Mouse (Mus musculus) granulocyte monocyte progenitor cell, adult 5-6 weeks (primary cell): Measurements from ENCODE around the gene Ush2a. TPM values are rescaled to one million over a fixed set of nuclear protein-coding genes. Genes with fewer than 3 reads are reported as not detected.

Experiments
- ATAC-seq: replicated peaks from 2 replicates; pipeline ENCODE4 v1.8.0; 2016; ENCODE audit warnings: mild to moderate bottlenecking, moderate TSS enrichment, inconsistent platforms; ENCODE audit not compliant: poor library complexity, severe bottlenecking
- total RNA-seq, 2 experiments: library from RNA; stranded (forward) in 1 of 2; stranded (reverse) in 1 of 2; fragments of 200-712, 200-1000 nt in 1 of 2; fragments of >200 nt in 1 of 2; fragmentation: Nextera tagmentation in 1 of 2; gene quantifications; 2 replicates each; pipeline ENCODE4 v1.2.3; 2014 to 2017

Gene Ush2a
- total RNA-seq, 2 experiments from 2014 or later = not detected

DNA sequence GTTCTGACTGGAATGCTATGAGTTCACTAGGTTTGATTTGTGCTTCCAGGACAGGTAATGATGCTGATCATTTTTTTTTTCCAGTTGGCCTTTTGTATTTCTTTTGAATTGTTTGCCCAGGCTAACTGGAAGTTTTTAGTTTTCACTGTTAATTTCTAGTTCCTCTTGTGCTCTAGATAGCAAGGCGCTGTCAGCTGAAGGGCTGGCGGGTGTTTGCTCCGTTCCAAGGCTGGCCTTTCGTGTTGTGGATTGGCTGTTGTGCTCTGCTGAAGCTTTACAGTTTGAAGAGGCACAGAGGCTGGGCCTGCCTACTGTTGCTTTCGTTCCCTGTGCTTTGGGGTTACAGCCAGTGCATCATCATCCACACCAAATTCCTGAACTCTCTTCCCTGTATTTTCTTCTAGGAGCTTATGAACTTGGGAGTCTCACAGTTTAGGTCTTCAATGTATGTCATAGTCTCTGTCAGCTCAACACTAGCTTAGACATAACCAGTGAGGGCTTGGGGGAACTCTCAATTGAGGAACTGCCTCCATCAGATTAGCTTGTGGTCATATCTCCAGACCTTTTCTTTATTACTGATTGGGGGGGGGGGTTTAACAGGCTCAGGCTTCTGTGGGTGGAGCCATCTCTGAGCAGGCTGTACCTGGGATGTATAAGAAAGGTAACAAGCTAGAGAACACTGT is 575.9 kb downstream of the Ush2a start:
- no peak for ATAC-seq

DNA sequence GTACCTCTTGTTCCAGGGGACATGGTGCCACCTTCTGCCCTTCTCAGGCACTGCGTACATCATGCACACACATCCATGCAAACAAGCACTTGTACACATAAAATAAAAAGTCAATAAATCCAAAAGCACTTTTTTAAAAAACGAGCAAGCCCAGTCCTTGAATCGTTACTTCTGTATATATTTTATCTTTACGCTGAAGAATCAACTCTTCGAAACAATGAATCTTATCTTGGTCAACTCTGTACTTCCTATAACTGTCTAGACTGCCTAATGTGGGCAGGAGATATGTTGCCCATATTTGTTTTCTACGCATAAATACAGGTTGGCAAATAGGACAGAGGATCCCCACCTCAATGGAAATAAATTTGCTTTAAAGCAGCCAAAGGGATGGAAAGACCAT is 585.4 kb downstream of the Ush2a start:
- ATAC-seq = no peak

DNA sequence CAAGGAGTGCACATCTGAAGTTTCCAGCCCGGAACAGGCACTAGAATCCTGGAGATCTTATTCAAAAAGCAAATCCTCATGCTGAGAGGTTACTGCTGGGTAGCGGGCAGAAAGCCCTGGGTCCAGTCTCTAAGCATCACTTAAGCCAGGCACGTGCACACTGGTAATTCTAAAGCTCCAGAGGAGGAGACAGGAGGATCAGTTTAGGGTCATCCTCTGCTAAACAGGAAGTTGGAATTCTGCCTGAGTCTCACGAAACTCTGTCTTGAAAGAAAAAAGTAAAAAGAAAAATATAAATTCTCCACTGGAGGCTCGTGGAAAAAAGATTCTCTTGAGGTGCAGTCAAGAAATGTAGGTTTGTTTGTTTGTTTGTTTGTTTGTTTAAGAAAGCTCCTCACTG is 591.0 kb downstream of the Ush2a start:
- ATAC-seq = no peak

DNA sequence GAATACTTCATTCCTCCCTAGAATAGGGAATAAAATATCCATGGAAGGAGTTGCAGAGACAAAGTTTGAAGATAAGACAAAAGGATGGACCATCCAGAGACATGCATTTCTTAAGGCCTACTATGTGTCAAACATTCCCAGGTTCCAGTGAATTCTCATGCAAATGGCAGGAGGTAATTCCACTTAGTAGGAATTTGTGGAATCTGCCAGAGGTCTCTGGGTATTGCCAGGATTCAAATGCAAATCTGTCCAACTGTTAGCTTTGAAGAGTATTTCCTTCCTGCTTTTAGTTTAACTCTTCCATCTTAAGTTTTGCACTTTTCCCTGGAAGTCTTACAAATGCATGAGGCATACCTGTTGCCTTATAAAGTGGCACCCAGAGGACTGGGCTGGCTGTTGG is 592.4 kb downstream of the Ush2a start:
- ATAC-seq = no peak

DNA sequence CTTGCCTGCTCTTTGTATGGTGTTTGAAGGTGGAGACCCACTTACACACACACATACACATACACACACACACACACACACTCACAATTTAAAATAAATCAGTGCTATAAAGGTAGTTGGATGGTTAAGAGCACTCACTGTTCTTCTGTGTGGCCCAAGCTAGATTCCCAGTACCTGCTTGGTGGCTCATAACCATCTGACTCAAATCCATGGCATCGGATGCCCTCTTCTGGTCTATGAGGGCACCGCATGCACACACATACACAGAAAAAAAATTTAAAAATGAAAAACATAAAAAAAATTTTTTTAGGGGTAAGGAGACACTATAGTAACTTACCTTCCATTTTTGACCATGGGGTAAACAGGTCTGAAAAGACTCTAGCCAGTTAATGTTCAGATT is 593.2 kb downstream of the Ush2a start:
- ATAC-seq = no peak

DNA sequence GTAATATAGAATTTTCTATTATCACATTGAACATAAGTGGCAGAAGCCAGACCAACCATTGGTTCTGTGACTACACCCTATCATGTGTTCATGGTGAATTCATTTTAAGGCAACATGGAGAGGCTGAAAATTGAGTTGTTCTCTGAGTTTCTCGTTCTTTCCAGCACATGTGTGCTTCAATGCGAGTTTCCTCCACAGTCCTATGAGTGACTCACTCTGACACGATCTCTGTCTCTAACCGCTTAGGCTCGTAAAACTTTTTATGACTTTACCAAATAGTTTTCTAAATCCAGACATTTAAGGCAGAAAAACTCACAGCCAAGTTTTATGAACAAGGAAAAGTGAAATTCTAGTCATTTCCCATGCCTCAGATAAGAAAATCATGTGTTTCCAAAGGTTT is 597.9 kb downstream of the Ush2a start:
- no peak for ATAC-seq

DNA sequence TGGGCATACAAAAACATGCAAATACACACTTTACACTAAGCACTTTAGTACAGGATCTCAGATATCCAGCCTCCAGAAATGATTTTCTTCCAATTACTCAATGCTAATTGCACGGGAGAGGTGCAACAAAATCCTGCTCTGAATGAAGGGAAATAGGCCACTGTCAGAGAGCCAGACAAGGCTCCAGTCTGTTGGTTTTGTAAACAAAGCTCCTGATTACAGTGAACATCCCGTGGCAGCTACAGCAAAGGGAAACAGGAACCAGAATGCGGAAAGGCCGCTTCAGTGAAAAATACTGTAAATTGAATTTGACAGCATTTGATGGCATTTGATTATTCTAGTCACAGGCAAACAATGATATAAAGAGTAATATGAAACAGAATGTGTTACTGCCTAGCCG is 604.1 kb downstream of the Ush2a start:
- ATAC-seq = no peak

DNA sequence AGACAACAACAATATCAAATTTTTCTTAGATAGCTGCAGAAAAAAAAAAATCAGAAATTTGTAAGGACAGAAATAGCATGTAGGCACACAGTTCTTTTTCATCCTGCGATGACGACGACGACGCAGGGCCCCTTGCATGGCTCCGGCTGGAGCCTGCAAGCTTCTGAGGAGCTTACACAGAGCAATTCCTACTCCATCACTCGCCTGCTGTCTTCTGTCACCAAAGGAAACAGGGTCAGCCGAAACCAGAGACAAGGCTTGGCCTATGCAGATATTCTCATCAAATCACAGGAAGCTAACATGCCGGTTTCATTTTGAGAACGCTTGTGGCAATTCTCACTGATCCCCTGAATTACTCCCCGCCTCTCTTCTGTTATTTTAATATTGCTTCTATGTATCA is 604.7 kb downstream of the Ush2a start:
- no peak for ATAC-seq

DNA sequence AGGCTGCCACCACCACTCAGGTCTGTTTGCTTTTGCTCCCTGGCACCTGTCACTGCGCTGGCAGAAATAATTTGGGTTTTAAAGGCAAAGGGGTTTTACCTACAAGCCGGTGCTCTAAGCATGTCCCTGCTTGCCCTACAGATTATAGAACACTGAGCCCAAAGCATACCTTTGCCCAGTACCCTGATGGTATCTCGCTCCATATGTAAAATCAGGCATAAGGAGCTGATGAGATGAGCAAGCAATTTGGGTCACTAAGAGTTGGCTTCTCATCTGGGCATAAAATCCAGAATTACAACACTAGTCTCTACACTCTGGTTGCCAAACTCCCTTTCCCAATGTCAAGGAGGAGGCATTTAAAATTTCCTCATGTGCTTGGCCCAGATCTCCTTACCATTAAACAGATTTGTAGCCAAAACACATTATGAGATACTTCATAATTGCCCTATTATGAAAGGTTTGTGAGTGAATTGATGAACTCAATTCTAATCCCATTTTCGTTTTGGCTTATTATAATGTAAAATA is 616.8 kb downstream of the Ush2a start:
- ATAC-seq = no peak

DNA sequence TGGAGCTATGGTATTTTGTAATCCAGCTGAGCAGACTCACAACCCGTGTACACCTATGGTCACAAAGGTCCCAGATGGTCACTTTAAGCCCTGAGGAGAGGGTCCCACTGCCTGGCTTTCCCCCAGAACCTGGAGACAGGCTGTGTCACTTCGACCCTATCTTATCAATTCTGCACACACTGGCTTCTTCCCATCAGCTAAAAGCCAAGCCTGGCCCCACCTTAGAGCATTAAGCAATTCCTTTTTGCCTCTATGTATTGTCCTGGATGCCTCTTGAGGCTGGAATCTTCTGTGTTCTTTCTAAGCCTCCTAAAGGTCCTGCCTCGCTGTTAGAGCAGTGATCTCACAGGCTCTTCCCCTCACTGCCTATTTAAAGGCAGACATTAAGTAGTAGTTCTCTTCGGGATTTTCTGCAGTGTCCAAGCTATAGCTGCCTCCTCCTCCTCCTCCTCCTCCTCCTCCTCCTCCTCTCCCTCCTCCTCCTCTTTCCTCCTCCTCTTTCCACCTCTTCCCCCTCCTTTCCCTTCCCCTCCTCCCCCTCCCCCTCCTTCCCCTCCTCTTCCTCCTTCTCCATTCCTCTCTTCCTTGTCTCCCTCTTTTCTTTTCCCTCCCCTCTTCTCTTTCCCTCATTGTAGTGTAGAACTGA is 635.2 kb downstream of the Ush2a start:
- ATAC-seq = no peak

DNA sequence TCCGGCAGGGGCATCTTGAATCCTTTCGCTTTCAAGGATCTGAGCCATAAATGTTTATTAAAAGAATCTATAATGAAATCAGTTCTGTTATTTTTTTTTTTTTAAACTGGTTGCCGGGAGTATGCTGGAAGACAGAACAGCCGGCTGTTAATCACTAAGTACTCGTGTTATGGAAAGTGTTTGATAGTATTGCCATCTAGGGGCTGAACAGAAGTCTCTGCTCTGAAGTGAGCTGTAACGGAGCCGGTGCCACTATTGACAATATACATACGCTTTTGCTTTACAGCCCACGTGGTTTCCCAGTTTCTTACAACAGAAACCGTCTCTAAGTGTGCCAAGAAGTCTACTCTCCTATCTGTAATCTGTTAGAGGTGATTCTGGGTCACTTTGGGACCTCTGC is 642.3 kb downstream of the Ush2a start:
- no peak for ATAC-seq

DNA sequence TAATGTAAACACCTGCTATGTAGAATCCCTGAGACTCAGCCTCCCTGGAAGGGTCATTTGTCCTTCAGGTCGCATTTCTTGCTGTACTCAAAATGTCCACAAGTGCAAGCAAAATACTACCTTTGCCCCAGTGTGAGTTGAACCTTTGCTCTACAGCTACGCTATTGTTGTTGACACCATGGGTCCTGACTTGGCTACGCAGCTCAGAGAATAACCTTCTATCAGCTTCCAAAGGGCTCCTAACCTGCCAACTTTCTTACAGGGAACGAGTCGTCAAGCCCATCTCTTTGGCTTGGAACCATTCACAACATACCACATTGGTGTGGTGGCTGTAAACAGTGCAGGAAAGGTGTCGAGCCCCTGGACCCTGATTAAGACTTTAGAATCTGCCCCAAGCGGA is 644.4 kb downstream of the Ush2a start:
- ATAC-seq = no peak

DNA sequence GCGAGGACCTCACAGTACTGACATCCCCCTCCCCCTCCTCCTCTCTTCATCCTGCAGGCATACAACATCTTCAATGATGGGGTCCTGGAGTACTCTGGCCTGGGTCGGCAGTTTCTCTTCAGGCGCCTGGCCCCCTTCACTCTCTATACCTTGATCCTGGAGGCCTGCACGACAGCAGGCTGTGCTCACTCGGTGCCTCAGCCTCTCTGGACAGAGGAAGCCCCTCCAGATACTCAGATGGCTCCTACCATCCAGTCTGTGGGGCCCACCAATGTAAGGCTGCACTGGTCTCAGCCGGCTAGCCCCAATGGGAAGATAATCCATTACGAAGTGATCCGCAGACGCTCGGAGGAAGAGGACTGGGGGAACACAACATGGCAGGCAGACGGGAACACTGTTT is 648.8 kb downstream of the Ush2a start:
- no peak for ATAC-seq

DNA sequence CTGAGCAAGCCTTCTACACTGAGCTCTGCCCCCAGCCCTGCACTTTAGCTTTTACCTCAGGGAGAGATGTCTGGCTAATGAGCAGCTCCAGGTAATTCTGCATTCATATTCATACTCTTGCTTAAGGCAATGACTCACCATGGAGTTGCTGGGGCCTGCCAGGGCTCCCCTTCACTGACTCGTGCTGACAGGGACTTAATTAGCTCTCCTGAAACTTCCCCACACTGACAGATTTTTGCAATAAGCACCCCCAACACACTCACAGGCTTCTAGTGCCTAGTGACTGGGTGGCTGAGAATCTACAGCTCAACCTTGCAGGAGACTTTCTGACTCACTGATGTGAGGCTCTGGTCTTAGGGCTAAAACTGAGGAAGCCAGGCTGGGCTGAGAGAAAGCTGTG is 658.1 kb downstream of the Ush2a start:
- no peak for ATAC-seq

DNA sequence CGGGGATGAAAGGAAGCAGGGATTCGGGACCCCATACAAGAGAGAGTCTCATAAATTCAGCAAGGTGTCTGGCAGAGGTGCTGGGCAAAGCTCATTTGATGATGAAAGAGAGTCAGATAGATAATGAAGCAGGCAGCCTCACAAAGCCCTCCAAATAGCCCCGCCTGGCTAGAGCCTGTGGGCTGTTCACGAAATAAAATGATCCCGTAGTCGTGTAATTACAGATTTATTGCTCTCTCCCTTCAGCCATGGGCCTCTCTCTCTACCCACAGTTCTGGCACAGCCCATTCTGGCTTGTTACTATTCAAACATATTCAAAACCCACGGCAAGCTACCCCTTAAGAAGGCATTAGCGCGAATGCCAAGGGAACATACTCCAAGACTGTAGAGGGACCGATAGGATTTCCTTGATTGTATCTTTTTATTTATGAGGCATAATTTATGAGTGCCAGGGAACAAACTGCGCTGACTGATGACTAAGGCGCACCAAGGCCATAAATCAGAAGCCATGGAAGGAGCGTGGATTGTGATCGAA is 675.5 kb downstream of the Ush2a start:
- ATAC-seq = no peak

DNA sequence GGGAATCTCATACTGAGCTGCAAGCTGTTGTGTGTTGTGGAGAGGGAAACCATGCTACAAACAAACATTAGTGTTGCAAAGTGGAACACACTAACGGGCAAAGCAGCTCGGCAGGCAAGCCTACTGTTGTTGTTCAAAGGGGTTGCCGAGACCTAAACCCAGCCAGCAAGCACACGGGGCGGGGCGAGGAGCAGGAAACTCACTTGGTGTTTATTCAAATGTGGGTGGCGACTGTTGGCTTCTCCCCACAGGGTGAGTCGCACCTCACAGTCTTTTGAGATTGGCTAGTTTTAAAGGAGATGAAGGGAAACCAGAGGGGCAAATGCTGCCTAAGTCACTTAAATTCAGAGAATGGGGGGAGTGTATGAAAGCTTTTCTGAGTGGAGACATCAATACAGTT is 683.5 kb downstream of the Ush2a start:
- no peak for ATAC-seq

DNA sequence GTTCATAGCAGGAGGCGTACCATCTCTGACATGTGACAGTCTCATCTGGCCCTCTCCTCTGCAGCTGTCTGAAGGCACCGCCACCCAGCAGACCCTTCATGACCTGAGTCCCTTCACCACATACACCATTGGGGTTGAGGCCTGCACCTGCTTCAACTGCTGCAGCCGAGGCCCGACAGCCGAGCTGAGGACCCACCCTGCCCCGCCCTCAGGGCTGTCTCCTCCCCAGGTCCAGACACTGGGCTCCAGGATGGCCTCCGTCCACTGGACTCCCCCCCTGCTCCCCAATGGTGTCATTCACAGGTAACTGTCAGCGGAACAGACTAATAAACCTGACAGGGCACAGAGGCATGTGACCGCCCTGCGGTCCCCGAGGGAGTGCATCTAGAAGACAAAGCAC is 685.0 kb downstream of the Ush2a start:
- no peak for ATAC-seq

DNA sequence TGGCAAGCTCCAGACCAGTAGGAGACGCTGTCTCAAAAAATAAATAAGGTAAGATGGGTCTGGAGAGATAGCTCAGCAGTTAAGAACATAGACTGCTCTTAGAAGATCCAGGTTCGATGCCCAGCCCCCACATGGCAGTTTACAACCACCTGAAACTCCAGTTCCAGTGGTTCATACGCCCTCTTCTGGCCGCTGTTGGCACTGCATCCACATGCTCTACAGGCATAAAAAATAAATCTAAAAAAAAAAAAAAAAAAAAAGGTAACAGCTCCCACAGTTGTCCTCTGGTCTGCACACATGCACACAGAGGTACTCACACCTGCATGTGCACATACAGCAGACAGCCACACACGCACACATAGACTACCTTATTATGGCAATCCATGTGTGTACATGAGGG is 686.0 kb downstream of the Ush2a start:
- ATAC-seq = peak; percentile 42; the same call in 1 of the 2 replicates

DNA sequence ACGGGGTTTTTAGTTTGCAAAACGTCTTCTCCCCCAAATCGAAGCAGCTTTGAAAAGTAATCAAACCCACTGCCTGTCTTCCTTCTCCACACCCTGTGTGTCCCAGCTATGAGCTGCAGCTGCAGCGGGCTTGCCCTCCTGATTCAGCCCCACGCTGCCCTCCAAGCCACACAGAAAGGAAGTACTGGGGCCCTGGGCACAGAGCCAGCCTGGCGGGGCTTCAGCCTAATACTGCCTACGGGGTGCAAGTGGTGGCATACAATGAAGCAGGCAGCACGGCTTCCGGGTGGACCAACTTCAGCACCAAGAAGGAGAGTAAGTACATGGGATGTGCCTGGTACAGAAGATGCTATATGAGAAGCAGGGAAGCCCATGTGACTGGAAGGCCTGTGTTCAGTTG is 686.5 kb downstream of the Ush2a start:
- ATAC-seq = peak; percentile 47

DNA sequence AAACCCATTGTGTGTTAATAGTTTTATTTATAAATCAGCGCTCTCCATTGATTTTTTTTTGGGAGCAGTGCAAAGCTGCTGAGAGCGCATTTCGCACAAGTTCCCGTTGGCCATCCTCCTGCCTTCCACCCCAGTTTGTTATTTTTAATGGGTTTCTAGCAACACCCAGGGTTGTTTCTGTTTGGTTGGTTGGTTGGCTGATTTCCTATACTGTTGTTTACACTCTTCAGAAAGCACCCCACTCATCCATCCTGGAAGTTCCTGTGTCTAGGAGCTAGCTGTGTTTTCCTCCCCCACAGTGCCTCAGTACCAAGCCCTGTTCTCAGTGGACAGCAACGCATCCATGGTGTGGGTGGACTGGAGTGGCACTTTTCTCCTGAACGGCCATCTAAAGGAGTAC is 689.3 kb downstream of the Ush2a start:
- no peak for ATAC-seq

DNA sequence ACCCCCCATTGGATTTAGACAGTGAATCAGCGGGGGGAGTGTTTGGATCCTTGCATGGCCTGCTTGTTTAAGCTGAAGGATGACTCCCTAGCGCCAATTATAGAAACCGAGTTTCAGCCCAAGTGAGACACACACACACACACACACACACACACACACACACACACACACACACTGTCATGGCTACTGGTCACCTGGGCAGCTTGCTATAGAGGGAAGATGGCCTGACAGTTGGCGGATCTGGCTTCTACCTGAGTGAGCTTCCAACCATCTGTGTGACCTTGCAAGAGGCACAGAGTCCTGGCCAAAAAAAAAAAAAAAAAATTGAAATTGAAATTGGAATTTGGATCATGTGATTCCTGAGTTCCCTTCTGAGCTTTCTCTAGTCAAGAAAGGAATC is 690.7 kb downstream of the Ush2a start:
- ATAC-seq = no peak

DNA sequence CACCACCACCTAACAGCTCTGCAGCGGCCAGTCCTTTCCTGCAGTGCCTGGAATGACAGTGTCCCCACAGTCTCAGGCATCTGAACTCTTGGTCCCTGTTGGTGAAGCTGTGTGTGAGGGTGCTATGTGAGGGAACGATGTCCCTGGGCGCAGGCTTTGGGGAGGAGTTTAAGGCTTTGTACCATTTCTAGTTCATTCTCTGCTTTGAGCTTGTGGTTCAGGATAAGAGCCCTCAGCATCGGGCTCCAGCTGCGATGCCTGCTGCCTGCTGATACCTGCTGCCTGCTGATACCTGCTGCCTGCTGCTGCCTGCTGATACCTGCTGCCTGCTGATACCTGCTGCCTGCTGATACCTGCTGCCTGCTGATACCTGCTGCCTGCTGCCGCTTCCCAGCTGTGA is 711.3 kb downstream of the Ush2a start:
- no peak for ATAC-seq
